ENCODE assay signal across 9 mouse cellular contexts in the genomic region with DNA sequence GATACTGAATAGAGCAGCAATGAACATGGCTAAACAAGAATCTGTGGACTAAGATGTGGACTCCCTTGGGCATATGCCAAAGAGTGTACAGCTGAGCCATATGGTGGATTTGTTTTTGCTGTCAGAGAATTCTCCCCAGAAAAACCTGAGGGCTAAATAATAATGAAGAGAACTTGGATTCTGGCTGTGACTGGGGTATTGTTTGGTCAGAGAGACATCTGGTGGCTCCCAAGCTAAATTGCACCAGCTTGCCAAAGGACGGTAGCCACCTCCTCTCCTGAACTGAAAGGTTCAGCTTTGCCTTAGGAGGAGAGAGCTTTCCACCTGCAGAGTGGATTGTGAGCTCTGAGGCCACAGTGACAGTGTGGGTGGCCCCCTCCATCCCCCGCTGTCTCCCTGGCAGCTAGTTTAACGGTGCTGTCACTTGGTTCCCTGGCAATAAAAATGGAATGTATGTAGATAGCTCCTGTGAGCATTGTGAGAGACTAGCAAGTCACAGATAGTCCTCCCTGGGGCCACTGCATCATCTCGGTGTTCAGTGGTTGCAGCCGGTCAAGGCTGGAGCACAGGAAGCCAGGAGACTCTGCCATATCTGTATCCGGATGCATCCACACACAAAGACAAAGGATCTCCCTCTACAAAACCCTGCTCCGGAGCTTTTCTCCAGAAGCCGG. TPM values are rescaled to one million over a fixed set of nuclear protein-coding genes. Genes with fewer than 3 reads are reported as not detected.
A peak's percentile ranks its signal among the peaks of the same experiment; 100 is the strongest.
DNase-seq lines count a peak whose midpoint lies in the region; ATAC-seq and TF ChIP-seq lines count a peak whose summit lies in the region.
"Had no signal": no experiment of that assay in that cellular context is flagged by ENCODE, and none has a peak within 500 bp of the region (broad histone marks: within the 10 kb centered on the region; RNA-seq: fewer than 3 reads in every experiment).

No protein-coding gene starts in this region.

- H3K9me3 ChIP-seq in heart, postnatal 0 days (replicated peaks; ENCODE audit: control insufficient read depth, low read length), result no peaks in the 10 kb centered on the region
- H3K9me3 ChIP-seq in ES-E14 (ENCODE audit: control insufficient read depth, insufficient read depth, low read depth, low read length), result no peaks in the 10 kb centered on the region
- H3K9me3 ChIP-seq: heart, embryonic 13.5 days had no signal

- no peaks in the 10 kb centered on the region for H3K36me3 ChIP-seq in heart, postnatal 0 days (replicated peaks; ENCODE audit: control insufficient read depth, insufficient read depth, low read length)
- H3K36me3 ChIP-seq in ES-E14 (ENCODE audit: control insufficient read depth, insufficient read depth, low read length, poor library complexity, severe bottlenecking), result no peaks in the 10 kb centered on the region
- H3K36me3 ChIP-seq: heart, embryonic 13.5 days had no signal

- DNase-seq in heart, postnatal 0 days (ENCODE audit: low spot score), result no peak
- DNase-seq in heart, adult 8-10 months (ENCODE audit: low spot score), result no peak
- peak; percentile 20 for DNase-seq in ES-E14 (ENCODE audit: low read depth, low spot score)
- peak; percentile 17 for DNase-seq in embryo, embryonic 10 days (ENCODE audit: low spot score)
- peak; percentile 13 for DNase-seq in left cerebral cortex, adult 11 months (ENCODE audit: low spot score)
- DNase-seq in ovary, postnatal 10 days (ENCODE audit: low spot score), result no peak
- DNase-seq in ovary, postnatal 36 days (ENCODE audit: low spot score), result no peak

- no peak for ATAC-seq in heart, postnatal 0 days (ENCODE audit: insufficient read depth, low read depth)
- ATAC-seq in megakaryocyte-erythroid progenitor cell, adult 5-6 weeks (replicated peaks; ENCODE audit: low FRiP score, low TSS enrichment, poor library complexity, severe bottlenecking), result no peak

- TF ChIP-seq CTCF in heart, postnatal 0 days (IDR thresholded peaks at IDR 0.05; ENCODE audit: low read depth), result peak; percentile 33

- no peak overlapping the region for H3K9ac ChIP-seq in heart, postnatal 0 days (replicated peaks; ENCODE audit: low read depth, low read length)
- no peak overlapping the region for H3K9ac ChIP-seq in ES-E14 (ENCODE audit: insufficient read depth, low read depth, low read length, poor library complexity, severe bottlenecking)
- H3K9ac ChIP-seq: heart, embryonic 13.5 days had no signal

- no peak for TF ChIP-seq EP300 in heart, postnatal 0 days (IDR thresholded peaks at IDR 0.05; ENCODE audit: low read depth)

- H3K27me3 ChIP-seq in heart, postnatal 0 days (ENCODE audit: control insufficient read depth, insufficient read depth, low read length), result no peaks in the 10 kb centered on the region
- H3K27me3 ChIP-seq: heart, embryonic 13.5 days had no signal

- WGBS in heart, postnatal 0 days, result 54% methylated on average over 8 of the region's 8 CpGs

- in situ Hi-C loops in ES-E14 (cut with MboI; ENCODE audit: low sequenced_read_pairs in 2 of 2, unreplicated experiment in 2 of 2), result no loop called here

- H3K4me3 ChIP-seq in heart, postnatal 0 days (ENCODE audit: low read depth, low read length), result no peak overlapping the region
- no peak overlapping the region for H3K4me3 ChIP-seq in ES-E14 (ENCODE audit: insufficient read depth in 1 of 2, low read depth in 1 of 2, low read length in 2 of 2, poor library complexity in 1 of 2, severe bottlenecking in 1 of 2)
- H3K4me3 ChIP-seq: heart, embryonic 13.5 days had no signal

- no peaks in the 10 kb centered on the region for H3K4me1 ChIP-seq in heart, postnatal 0 days (ENCODE audit: control insufficient read depth, insufficient read depth)
- H3K4me1 ChIP-seq in ES-E14 (ENCODE audit: control insufficient read depth in 2 of 2, insufficient read depth in 2 of 2, low read length in 2 of 2, poor library complexity in 1 of 2), result no peaks in the 10 kb centered on the region
- H3K4me1 ChIP-seq: heart, embryonic 13.5 days had no signal

- H3K4me2 ChIP-seq in heart, postnatal 0 days (ENCODE audit: low read depth, low read length), result no peak overlapping the region
- H3K4me2 ChIP-seq: heart, embryonic 13.5 days had no signal

- H3K27ac ChIP-seq in heart, postnatal 0 days (ENCODE audit: low read depth), result no peak overlapping the region
- no peak overlapping the region for H3K27ac ChIP-seq in ES-E14 (ENCODE audit: insufficient read depth, low read depth, low read length, poor library complexity, severe bottlenecking)
- H3K27ac ChIP-seq: heart, embryonic 13.5 days had no signal

TF ChIP-seq in ES-E14, 5 proteins besides CTCF, POLR2A, EP300 and RAD21:
- TF ChIP-seq HCFC1 (IDR thresholded peaks at IDR 0.05; ENCODE audit: borderline replicate concordance, insufficient read depth, low read length), result no peak
- peak; percentile 78; the same call in 1 of the 2 replicates for TF ChIP-seq ZC3H11A (IDR thresholded peaks at IDR 0.05; ENCODE audit: borderline replicate concordance, low read depth, low read length)
- no peak for TF ChIP-seq MAFK (IDR thresholded peaks at IDR 0.05; ENCODE audit: insufficient read depth, low read depth, low read length)
- TF ChIP-seq CHD2 (IDR thresholded peaks at IDR 0.05; ENCODE audit: low read depth, low read length), result no peak
- no peak for TF ChIP-seq ZNF384 (IDR thresholded peaks at IDR 0.05; ENCODE audit: low read depth, low read length)

RNA-seq across cellular contexts. Expression of a gene that starts 12.2 kb away (rescaled TPM):
- not detected in 2 replicates for total RNA-seq in heart, postnatal 0 days (2014; rRNA removed; ENCODE audit: low replicate concordance)
- polyA plus RNA-seq in heart, postnatal 0 days (2015; fragmentation: Nextera tagmentation; extraction: Ambion mirVana), result not detected in 2 replicates
- not detected for total RNA-seq in heart, adult 8-10 months (2022)
- total RNA-seq in ES-E14 (2012; rRNA removed), result not detected in 2 replicates
- total RNA-seq in megakaryocyte-erythroid progenitor cell, adult 5-6 weeks (2014; fragmentation: Nextera tagmentation), result not detected in 2 replicates
- total RNA-seq in megakaryocyte-erythroid progenitor cell, adult 5-6 weeks (2017), result not detected in 2 replicates
- polyA plus RNA-seq: heart, embryonic 13.5 days had no signal

RNA-seq across cellular contexts. Expression of a gene that starts 23.3 kb away (rescaled TPM):
- total RNA-seq in heart, postnatal 0 days (2014; rRNA removed; ENCODE audit: low replicate concordance), result not detected in 2 replicates
- not detected in 2 replicates for polyA plus RNA-seq in heart, postnatal 0 days (2015; fragmentation: Nextera tagmentation; extraction: Ambion mirVana)
- not detected for total RNA-seq in heart, adult 8-10 months (2022)
- total RNA-seq in ES-E14 (2012; rRNA removed), result 0.21 TPM in 1 of 2 replicates, not detected in the other
- total RNA-seq in megakaryocyte-erythroid progenitor cell, adult 5-6 weeks (2014; fragmentation: Nextera tagmentation), result not detected in 2 replicates
- total RNA-seq in megakaryocyte-erythroid progenitor cell, adult 5-6 weeks (2017), result not detected in 2 replicates
- polyA plus RNA-seq: heart, embryonic 13.5 days had no signal

RNA-seq across cellular contexts. Expression of a gene that starts 35.2 kb away (rescaled TPM):
- not detected in 2 replicates for total RNA-seq in heart, postnatal 0 days (2014; rRNA removed; ENCODE audit: low replicate concordance)
- not detected in 2 replicates for polyA plus RNA-seq in heart, postnatal 0 days (2015; fragmentation: Nextera tagmentation; extraction: Ambion mirVana)
- total RNA-seq in heart, adult 8-10 months (2022), result not detected
- not detected in 2 replicates for total RNA-seq in ES-E14 (2012; rRNA removed)
- total RNA-seq in megakaryocyte-erythroid progenitor cell, adult 5-6 weeks (2014; fragmentation: Nextera tagmentation), result not detected in 2 replicates
- not detected in 2 replicates for total RNA-seq in megakaryocyte-erythroid progenitor cell, adult 5-6 weeks (2017)
- polyA plus RNA-seq: heart, embryonic 13.5 days had no signal

RNA-seq across cellular contexts. Expression of a gene that starts 43.6 kb away (rescaled TPM):
- total RNA-seq in heart, postnatal 0 days (2014; rRNA removed; ENCODE audit: low replicate concordance), result not detected in 2 replicates
- not detected in 2 replicates for polyA plus RNA-seq in heart, postnatal 0 days (2015; fragmentation: Nextera tagmentation; extraction: Ambion mirVana)
- total RNA-seq in heart, adult 8-10 months (2022), result not detected
- total RNA-seq in ES-E14 (2012; rRNA removed), result not detected in 2 replicates
- not detected in 2 replicates for total RNA-seq in megakaryocyte-erythroid progenitor cell, adult 5-6 weeks (2014; fragmentation: Nextera tagmentation)
- not detected in 2 replicates for total RNA-seq in megakaryocyte-erythroid progenitor cell, adult 5-6 weeks (2017)
- polyA plus RNA-seq: heart, embryonic 13.5 days had no signal

RNA-seq across cellular contexts. Expression of a gene that starts 49.3 kb away (rescaled TPM):
- not detected in 2 replicates for total RNA-seq in heart, postnatal 0 days (2014; rRNA removed; ENCODE audit: low replicate concordance)
- not detected in 2 replicates for polyA plus RNA-seq in heart, postnatal 0 days (2015; fragmentation: Nextera tagmentation; extraction: Ambion mirVana)
- not detected for total RNA-seq in heart, adult 8-10 months (2022)
- not detected in 2 replicates for total RNA-seq in ES-E14 (2012; rRNA removed)
- total RNA-seq in megakaryocyte-erythroid progenitor cell, adult 5-6 weeks (2014; fragmentation: Nextera tagmentation), result not detected in 2 replicates
- not detected in 2 replicates for total RNA-seq in megakaryocyte-erythroid progenitor cell, adult 5-6 weeks (2017)
- polyA plus RNA-seq: heart, embryonic 13.5 days had no signal

Comparison
In these comparisons a context has a peak if more than half of its experiments do, and no peak if none do; other contexts are left out.
1. DNase-seq: peak in ES-E14 (single experiment), embryo, embryonic 10 days (single experiment) and left cerebral cortex, adult 11 months (single experiment); none in heart, postnatal 0 days (single experiment), heart, adult 8-10 months (single experiment), ovary, postnatal 10 days (single experiment) and ovary, postnatal 36 days (single experiment).